Mouse (Mus musculus): ENCODE data around the gene Asic1.

DNA sequence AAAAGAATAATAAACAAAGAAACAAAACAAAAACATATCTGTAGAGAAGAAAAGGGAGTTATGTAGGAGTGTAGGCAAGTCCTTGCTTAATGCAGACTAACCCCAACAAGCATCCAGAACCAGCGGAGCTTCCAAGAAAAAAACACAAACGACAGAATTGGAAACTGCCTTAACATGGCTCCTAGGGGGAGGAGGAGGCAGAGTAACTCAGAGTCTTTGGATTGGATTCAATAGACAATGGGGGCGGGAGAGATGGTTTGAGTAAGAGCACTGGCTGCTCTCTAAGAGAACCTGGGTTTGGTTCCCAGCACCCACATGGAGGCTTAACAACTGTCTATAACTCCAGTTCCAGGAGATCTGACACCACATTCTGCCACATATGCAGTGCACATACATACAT lies 61.5 kb downstream of the Asic1 start:
- TF ChIP-seq POLR2A (IDR thresholded peaks at IDR 0.05; ENCODE audit: insufficient read depth, low read depth, low read length) (no peak), CTCF (IDR thresholded peaks at IDR 0.05; ENCODE audit: insufficient read depth, low read depth, low read length) (no peak)
